Mouse (Mus musculus): ENCODE results near the gene Kctd13.

DNA sequence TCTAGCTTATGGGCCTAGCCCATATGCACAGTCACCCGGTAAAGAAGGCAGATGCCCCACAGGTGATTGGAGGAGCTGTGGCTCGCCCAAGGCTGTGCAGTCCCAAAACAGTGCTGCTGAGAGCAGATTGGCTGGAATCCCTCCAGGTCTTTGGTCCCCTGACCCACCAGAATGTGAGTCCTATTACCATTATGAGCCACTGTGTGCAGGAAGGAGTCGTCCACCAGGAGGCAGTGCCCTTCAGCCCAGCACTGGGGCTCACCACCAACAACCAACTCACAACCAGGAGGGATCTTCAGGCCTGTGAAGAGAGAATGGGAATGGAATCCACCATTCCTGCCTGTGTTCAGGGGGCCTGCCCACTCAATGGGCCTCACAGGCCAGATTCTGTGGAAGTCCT lies 17.9 kb downstream of the Kctd13 start:
- TF ChIP-seq CTCF (IDR thresholded peaks at IDR 0.05; ENCODE audit: low read depth, low read length): peak; percentile 60
- TF ChIP-seq GATA2 (IDR thresholded peaks at IDR 0.05; ENCODE audit: borderline replicate concordance, low read depth, low read length): no peak
- TF ChIP-seq GATA1 (IDR thresholded peaks at IDR 0.05; ENCODE audit: borderline replicate concordance, low read length): no peak

All from G1E (cell line).